Mouse (Mus musculus): Measurements from ENCODE around the gene Cyp4f17.
"Not testable (repeated sequence)": the region's sequence is repeated elsewhere in the genome, so short reads cannot be mapped to it uniquely, and the experiment has no call there.

- not testable (repeated sequence) for TF ChIP-seq CTCF, EP300 (IDR thresholded peaks at IDR 0.05; ENCODE audit: low read depth)
These were observed 30.4 kb downstream of the Cyp4f17 start, which contains the start of gene Cyp4f16 for GRCm38 (mm10) chr17:32536051-32536866.

Measured in liver, embryonic 14.5 days (tissue).